In the genomic region with DNA sequence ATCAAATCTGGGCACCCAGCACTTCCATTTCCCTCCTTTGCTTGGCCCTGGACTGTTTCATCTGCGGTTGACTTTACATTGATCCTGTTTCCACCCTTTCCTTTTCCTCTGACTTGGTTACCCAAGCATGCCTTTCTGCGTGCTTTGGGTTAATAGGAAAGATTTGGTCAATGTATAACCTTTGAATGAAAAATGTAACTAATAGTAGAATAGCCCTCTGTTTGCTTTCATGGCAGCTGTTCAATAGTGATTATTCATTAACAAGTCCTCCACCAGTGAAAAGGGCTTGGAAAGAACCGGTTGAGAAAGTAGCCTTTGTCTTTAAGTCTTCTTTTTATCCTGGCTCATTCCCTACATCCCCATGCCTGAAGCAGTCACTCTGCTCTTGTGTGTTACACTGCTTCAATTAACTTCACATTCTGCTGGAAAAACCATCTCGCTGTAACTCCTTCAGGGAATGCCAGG, we compare ENCODE assay signal across 11 mouse cellular contexts.
DNase-seq lines count a peak whose midpoint lies in the region; ATAC-seq and TF ChIP-seq lines count a peak whose summit lies in the region.
"Had no signal": no experiment of that assay in that cellular context is flagged by ENCODE, and none has a peak within 500 bp of the region (broad histone marks: within the 10 kb centered on the region; RNA-seq: fewer than 3 reads in every experiment).

No protein-coding gene starts in this region.

- no peak overlapping the region for H3K9ac ChIP-seq in midbrain, embryonic 12.5 days (replicated peaks)
- no peak overlapping the region for H3K9ac ChIP-seq in midbrain, embryonic 13.5 days (replicated peaks)
- H3K9ac ChIP-seq in intestine, embryonic 14.5 days (ENCODE audit: low read length), result no peak overlapping the region
- H3K9ac ChIP-seq in stomach, postnatal 0 days (ENCODE audit: low read length), result no peak overlapping the region

- 36% methylated on average over 4 of the region's 4 CpGs for WGBS in midbrain, embryonic 12.5 days
- WGBS in midbrain, embryonic 13.5 days, result 29% methylated on average over 4 of the region's 4 CpGs
- 54% methylated on average over 4 of the region's 4 CpGs for WGBS in intestine, embryonic 14.5 days
- 33% methylated on average over 4 of the region's 4 CpGs for WGBS in stomach, postnatal 0 days

- peak; percentile 55; the same call in 1 of the 2 replicates for ATAC-seq in midbrain, embryonic 12.5 days (ENCODE audit: low FRiP score, low read depth)
- ATAC-seq in midbrain, embryonic 13.5 days, result no peak
- peak; percentile 74; the same call in 1 of the 2 replicates for ATAC-seq in intestine, embryonic 14.5 days (replicated peaks; ENCODE audit: low FRiP score, low TSS enrichment, low read depth)
- ATAC-seq in stomach, postnatal 0 days (ENCODE audit: low FRiP score, low TSS enrichment), result peak; percentile 83

- no peak for DNase-seq in intestine, embryonic 14.5 days (ENCODE audit: low spot score)
- peak; percentile 35 for DNase-seq in kidney, postnatal 10 days
- peak; percentile 24 for DNase-seq in stomach, postnatal 0 days (ENCODE audit: low spot score)
- no peak for DNase-seq in thymus, postnatal 25 days
- DNase-seq in cerebellum, postnatal 4 days (ENCODE audit: low spot score in 2 of 2), result no peak
- DNase-seq: cerebellum, postnatal 10 days; gastrocnemius, postnatal 14 days had no signal

- no peak for TF ChIP-seq EP300 in stomach, postnatal 0 days (optimal IDR thresholded peaks at IDR 0.05)

- 0 out of 2 replicates have a peak, but pooled peaks cover 3% of the 10 kb centered on the region for H3K4me1 ChIP-seq in midbrain, embryonic 12.5 days
- H3K4me1 ChIP-seq in midbrain, embryonic 13.5 days (replicated peaks), result no peaks in the 10 kb centered on the region
- no peaks in the 10 kb centered on the region for H3K4me1 ChIP-seq in intestine, embryonic 14.5 days (replicated peaks; ENCODE audit: control insufficient read depth, insufficient read depth, low read length)
- H3K4me1 ChIP-seq in stomach, postnatal 0 days (replicated peaks; ENCODE audit: control insufficient read depth, insufficient read depth), result no peaks in the 10 kb centered on the region

- H3K4me2 ChIP-seq in midbrain, embryonic 12.5 days (replicated peaks), result no peak overlapping the region
- H3K4me2 ChIP-seq in midbrain, embryonic 13.5 days (replicated peaks), result no peak overlapping the region
- no peak overlapping the region for H3K4me2 ChIP-seq in intestine, embryonic 14.5 days (ENCODE audit: low read length)
- no peak overlapping the region for H3K4me2 ChIP-seq in stomach, postnatal 0 days (replicated peaks; ENCODE audit: low read depth)
- H3K4me2 ChIP-seq: liver, embryonic 11.5 days had no signal

- TF ChIP-seq CTCF in stomach, postnatal 0 days (IDR thresholded peaks at IDR 0.05; ENCODE audit: low read depth), result no peak

- H3K36me3 ChIP-seq in midbrain, embryonic 12.5 days, result no peaks in the 10 kb centered on the region
- no peaks in the 10 kb centered on the region for H3K36me3 ChIP-seq in midbrain, embryonic 13.5 days
- H3K36me3 ChIP-seq in intestine, embryonic 14.5 days (ENCODE audit: control insufficient read depth, insufficient read depth, low read length), result no peaks in the 10 kb centered on the region
- H3K36me3 ChIP-seq in stomach, postnatal 0 days (ENCODE audit: control insufficient read depth, insufficient read depth, low read length), result no peaks in the 10 kb centered on the region

- H3K4me3 ChIP-seq in midbrain, embryonic 12.5 days, result no peak overlapping the region
- no peak overlapping the region for H3K4me3 ChIP-seq in midbrain, embryonic 13.5 days (replicated peaks)
- no peak overlapping the region for H3K4me3 ChIP-seq in intestine, embryonic 14.5 days (ENCODE audit: low read depth, low read length)
- H3K4me3 ChIP-seq in stomach, postnatal 0 days (ENCODE audit: low read depth, low read length), result no peak overlapping the region
- H3K4me3 ChIP-seq: myocyte had no signal

- no peaks in the 10 kb centered on the region for H3K27me3 ChIP-seq in midbrain, embryonic 12.5 days
- no peaks in the 10 kb centered on the region for H3K27me3 ChIP-seq in midbrain, embryonic 13.5 days
- H3K27me3 ChIP-seq in intestine, embryonic 14.5 days (replicated peaks; ENCODE audit: control insufficient read depth, insufficient read depth, low read length), result no peaks in the 10 kb centered on the region
- H3K27me3 ChIP-seq in stomach, postnatal 0 days (ENCODE audit: control insufficient read depth, insufficient read depth, low read length), result no peaks in the 10 kb centered on the region

- H3K9me3 ChIP-seq in midbrain, embryonic 12.5 days, result no peaks in the 10 kb centered on the region
- H3K9me3 ChIP-seq in midbrain, embryonic 13.5 days, result no peaks in the 10 kb centered on the region
- H3K9me3 ChIP-seq in intestine, embryonic 14.5 days (ENCODE audit: control insufficient read depth, low read length), result no peaks in the 10 kb centered on the region
- H3K9me3 ChIP-seq in stomach, postnatal 0 days (ENCODE audit: control insufficient read depth, low read length), result no peaks in the 10 kb centered on the region

- no peak overlapping the region for H3K27ac ChIP-seq in midbrain, embryonic 12.5 days (replicated peaks)
- no peak overlapping the region for H3K27ac ChIP-seq in midbrain, embryonic 13.5 days
- no peak overlapping the region for H3K27ac ChIP-seq in intestine, embryonic 14.5 days (ENCODE audit: low read depth)
- H3K27ac ChIP-seq in stomach, postnatal 0 days (replicated peaks), result no peak overlapping the region

Comparison
In these comparisons a context has a peak if more than half of its experiments do, and no peak if none do; other contexts are left out.
1. DNase-seq: peak in kidney, postnatal 10 days (single experiment) and stomach, postnatal 0 days (single experiment); none in intestine, embryonic 14.5 days (single experiment), thymus, postnatal 25 days (single experiment) and cerebellum, postnatal 4 days (0 of 2).